Mouse (Mus musculus) limb, embryonic 13.5 days (tissue): ENCODE measurements around the gene Mapk8ip2. TPM values are rescaled to one million over a fixed set of nuclear protein-coding genes. Genes with fewer than 3 reads are reported as not detected.
A peak's percentile ranks its signal among the peaks of the same experiment; 100 is the strongest.

Experiments used
- ATAC-seq: fragments of 200-750 bp; cut with Nextera tagmentation; 2 replicates; pipeline ENCODE4 v1.8.0; 2017; ENCODE audit warnings: low read depth, moderate number of reproducible peaks, moderate TSS enrichment; ENCODE audit not compliant: low FRiP score
- H3K27ac ChIP-seq: fragments of 300-500 bp; sonication (generic); 2 replicates; pipeline ENCODE4 v1.5.1; 2015; ENCODE audit warnings: inconsistent platforms, mild to moderate bottlenecking, moderate library complexity
- H3K27me3 ChIP-seq: fragments of 300-500 bp; sonication (generic); 2 replicates; pipeline ENCODE4 v1.6.1; 2015; ENCODE audit warnings: mild to moderate bottlenecking, inconsistent platforms
- H3K36me3 ChIP-seq: fragments of 300-500 bp; sonication (generic); 2 replicates; pipeline ENCODE4 v1.6.1; 2015; ENCODE audit warnings: inconsistent platforms, mild to moderate bottlenecking, moderate library complexity
- H3K4me1 ChIP-seq: fragments of 300-500 bp; sonication (generic); 2 replicates; pipeline ENCODE4 v1.6.1; 2015; ENCODE audit warnings: inconsistent platforms
- H3K4me2 ChIP-seq: fragments of 300-500 bp; sonication (generic); replicated peaks from 2 replicates; pipeline ENCODE4 v1.6.1; 2015; ENCODE audit warnings: inconsistent platforms, mild to moderate bottlenecking, moderate library complexity
- H3K4me3 ChIP-seq: fragments of 300-500 bp; sonication (generic); 2 replicates; pipeline ENCODE4 v1.5.1; 2015; ENCODE audit warnings: moderate library complexity, mild to moderate bottlenecking, inconsistent platforms
- H3K9ac ChIP-seq: fragments of 300-500 bp; sonication (generic); 2 replicates; pipeline ENCODE4 v1.6.1; 2015; ENCODE audit warnings: mild to moderate bottlenecking, inconsistent platforms
- H3K9me3 ChIP-seq: fragments of 300-500 bp; sonication (generic); 2 replicates; pipeline ENCODE4 v1.6.1; 2016; ENCODE audit warnings: inconsistent platforms
- WGBS: fragments of 180-500 bp; shearing (Covaris S2); methylation state at CpG from one replicate; pipeline ENCODE4 v1.1.7; 2015; 5-methylcytosine and 5-hydroxymethylcytosine counted together
- polyA plus RNA-seq: library from polyadenylated mRNA; unstranded; fragments of >200 nt; fragmentation: Nextera tagmentation; extraction: Ambion mirVana; gene quantifications from 2 replicates; pipeline ENCODE4 v1.2.1, GENCODE M21; 2015

Mapk8ip2 gene
- polyA plus RNA-seq, result 2.2 and 2.4 TPM in 2 replicates

DNA sequence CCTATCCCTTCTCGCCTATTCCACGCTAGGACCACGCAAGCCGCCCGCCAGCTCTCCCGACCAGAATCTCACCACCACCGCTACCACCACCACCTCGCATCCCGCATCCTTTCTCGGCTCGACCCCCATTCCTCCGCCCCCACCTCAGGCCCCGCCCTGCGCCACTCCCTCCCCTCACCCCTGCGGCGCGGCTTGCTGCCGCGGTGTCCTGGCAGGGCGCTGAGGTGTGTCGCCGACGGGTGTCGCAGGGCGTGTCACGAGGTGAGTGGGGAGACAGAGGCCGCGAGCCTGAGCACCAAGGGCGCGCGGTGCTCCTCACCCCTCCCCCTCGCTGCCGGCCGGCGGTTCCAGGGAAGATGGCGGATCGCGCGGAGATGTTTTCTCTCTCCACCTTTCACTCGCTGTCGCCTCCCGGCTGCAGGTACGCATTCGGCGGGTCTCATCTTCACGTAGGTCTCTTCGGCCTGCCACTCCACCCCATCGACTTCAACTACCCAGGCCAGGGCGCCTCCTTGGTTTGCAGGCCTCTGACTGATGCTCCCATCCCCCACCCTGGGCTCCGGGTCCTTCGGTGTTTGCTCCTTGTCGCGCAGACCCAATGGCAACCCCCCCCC is at the start of gene Mapk8ip2:
TSS of gene Mapk8ip2 (plus strand) at position 49 of the 614 bp plus-strand sequence.
- Histone ChIP-seq H3K27ac (no peak within 1 kb of the TSS), H3K4me2 (peak within 1 kb of the TSS; percentile 88), H3K4me3 (peak within 1 kb of the TSS; percentile 54), H3K4me1 (peaks cover 12% of the 10 kb centered on the region), H3K9me3 (no peaks in the 10 kb centered on the region), H3K27me3 (peaks cover 43% of the 10 kb centered on the region), H3K9ac (peak within 1 kb of the TSS; percentile 43; the same call in 1 of the 2 replicates), H3K36me3 (no peaks in the 10 kb centered on the region)
- ATAC-seq, result 0 out of 2 replicates have a peak, but pooled peaks have one; percentile 55
- 2% methylated on average over 53 of the region's 53 CpGs for WGBS

DNA sequence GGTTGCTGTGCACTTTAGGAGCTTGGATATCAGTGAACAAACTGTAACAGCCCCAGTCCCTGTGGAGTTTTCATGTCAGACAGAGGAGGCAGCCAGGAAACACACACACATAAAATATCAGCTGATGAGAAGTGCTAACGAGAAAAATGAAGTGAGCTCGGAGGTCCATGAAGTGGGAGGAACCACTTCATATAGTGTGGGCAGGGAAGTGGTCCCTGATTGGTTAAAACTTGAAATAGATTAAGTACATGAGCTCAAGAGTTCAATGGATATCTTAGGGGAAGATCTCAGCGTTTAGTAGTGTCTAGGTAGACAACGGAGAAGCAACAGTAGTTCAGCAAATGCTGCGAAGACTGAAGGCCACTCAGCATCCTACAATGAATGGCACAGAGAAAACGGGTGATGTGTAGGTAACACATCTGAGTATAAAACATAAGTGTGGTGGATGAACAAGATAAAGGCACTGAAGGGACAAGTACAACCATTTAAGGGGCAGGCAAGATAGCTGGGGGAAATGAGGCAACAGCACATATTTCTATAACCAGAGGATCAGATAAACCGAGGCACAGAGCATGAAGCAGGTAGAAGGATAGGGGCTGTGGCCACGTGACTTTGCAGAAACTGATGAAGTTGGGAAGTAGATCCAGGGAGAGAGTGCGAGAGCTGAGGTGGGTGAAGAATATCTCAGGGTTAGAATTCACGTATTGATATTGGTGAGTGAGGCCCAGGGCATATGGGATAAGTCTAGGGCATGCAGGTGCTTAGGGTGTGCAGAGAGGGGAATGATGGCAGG is 48.7 kb upstream of the Mapk8ip2 start:
- no peak overlapping the region for H3K4me2 ChIP-seq
- no peaks in the 10 kb centered on the region for H3K36me3 ChIP-seq
- no peaks in the 10 kb centered on the region for H3K27me3 ChIP-seq
- H3K4me3 ChIP-seq, result no peak overlapping the region
- WGBS, result 78% methylated on average over 10 of the region's 10 CpGs
- ATAC-seq, result no peak
- no peak overlapping the region for H3K27ac ChIP-seq
- H3K4me1 ChIP-seq, result no peaks in the 10 kb centered on the region
- H3K9me3 ChIP-seq, result peaks cover 15% of the 10 kb centered on the region; the same call in 1 of the 2 replicates
- no peak overlapping the region for H3K9ac ChIP-seq

DNA sequence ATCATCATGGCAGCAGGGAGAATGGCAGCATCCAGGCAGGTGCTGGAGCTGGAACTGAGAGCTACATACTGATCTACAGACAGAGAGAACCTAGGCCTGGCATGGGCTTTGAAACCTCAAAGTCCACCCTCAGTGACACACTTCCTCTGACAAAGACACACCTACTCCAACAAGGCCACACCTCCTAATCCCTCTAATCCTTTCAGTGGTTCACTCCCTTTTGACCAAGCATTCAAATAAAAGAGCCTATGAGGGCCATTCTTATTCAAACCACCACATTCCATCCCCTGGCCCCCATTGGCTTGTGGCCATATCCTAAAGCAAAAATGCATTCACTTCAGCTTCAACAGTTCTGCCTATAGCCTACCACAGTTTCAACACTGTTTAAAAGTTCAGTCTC is 47.0 kb upstream of the Mapk8ip2 start:
- H3K4me3 ChIP-seq, result no peak overlapping the region
- H3K4me2 ChIP-seq, result no peak overlapping the region
- H3K4me1 ChIP-seq, result no peaks in the 10 kb centered on the region
- peaks cover 15% of the 10 kb centered on the region; the same call in 1 of the 2 replicates for H3K9me3 ChIP-seq
- H3K27ac ChIP-seq, result no peak overlapping the region
- ATAC-seq, result no peak
- H3K36me3 ChIP-seq, result no peaks in the 10 kb centered on the region
- no peak overlapping the region for H3K9ac ChIP-seq
- H3K27me3 ChIP-seq, result no peaks in the 10 kb centered on the region

DNA sequence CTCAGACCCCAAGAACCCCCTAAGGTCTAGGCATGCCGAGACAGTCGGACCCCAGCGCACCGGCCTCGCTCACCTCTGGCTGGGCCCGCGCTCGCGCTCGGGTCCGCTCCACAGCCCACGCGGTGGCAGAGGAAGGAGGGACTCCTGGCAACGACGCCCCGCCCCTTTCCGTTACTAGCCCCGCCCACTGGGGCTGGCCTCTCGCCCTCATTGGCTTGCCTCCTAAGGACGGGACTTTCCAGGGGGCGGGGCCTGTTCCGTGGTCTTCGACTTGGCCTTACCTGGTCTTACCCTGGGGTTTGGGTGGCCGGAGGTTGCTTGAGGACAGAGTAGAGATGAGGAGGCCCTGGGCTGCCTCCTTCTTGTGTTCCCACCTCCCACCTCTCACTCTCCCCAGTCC is 43.6 kb upstream of the Mapk8ip2 start, which contains the start of gene Syce3:
TSS of gene Syce3 (minus strand) at position 386 of the 400 bp plus-strand sequence.
- H3K27ac ChIP-seq, result no peak within 1 kb of the TSS
- no peaks in the 10 kb centered on the region for H3K27me3 ChIP-seq
- peaks cover 15% of the 10 kb centered on the region; the same call in 1 of the 2 replicates for H3K9me3 ChIP-seq
- ATAC-seq, result no peak
- H3K4me3 ChIP-seq, result no peak within 1 kb of the TSS
- 82% methylated on average over 20 of the region's 24 CpGs for WGBS
- no peaks in the 10 kb centered on the region for H3K36me3 ChIP-seq
- no peak within 1 kb of the TSS for H3K9ac ChIP-seq
- H3K4me2 ChIP-seq, result no peak within 1 kb of the TSS
- no peaks in the 10 kb centered on the region for H3K4me1 ChIP-seq

DNA sequence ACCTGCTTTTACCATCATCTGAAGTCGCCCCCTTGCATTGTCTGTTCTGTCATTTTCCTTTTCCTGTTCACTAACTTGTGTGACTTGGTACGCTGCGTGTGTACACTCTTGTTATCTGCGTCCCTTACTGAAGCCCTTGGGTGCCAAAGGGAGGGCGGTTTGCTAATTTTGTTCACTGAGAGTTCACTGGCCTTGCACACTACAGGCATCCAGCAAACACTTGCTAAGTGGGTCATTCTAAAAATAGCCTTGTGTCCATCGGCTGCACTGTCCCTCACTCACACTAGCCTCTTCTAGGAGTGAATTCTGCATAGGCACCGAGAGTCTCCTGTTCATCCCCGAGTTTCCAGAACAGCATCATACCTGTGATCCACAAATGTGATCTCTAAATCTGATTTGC is 38.4 kb upstream of the Mapk8ip2 start:
- ATAC-seq, result no peak
- Histone ChIP-seq H3K27me3 (no peaks in the 10 kb centered on the region), H3K4me1 (no peaks in the 10 kb centered on the region), H3K9ac (no peak overlapping the region), H3K4me2 (no peak overlapping the region), H3K27ac (no peak overlapping the region), H3K9me3 (no peaks in the 10 kb centered on the region), H3K36me3 (peaks cover 18% of the 10 kb centered on the region), H3K4me3 (no peak overlapping the region)
- WGBS, result 89% methylated on average over 8 of the region's 8 CpGs

DNA sequence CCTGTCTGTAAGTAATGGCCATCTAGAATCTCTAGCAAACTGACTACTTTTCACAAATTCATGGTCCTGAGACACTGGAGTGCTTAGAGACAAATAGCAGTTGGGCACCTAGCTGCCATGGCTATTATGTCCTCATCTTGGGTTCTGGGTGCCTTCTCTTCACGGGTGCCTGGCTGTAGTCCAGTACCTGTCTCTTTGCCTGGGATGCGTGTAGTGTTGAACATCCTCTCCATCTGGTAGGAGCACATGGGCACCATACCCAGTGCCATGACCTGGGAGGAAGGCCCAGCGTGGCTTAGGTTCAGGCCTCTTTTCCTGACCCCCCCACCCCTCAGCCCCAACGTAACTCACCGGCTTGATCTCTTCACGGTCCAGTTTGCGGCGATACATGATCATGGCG is 31.8 kb upstream of the Mapk8ip2 start:
- no peak for ATAC-seq
- Histone ChIP-seq H3K9me3 (no peaks in the 10 kb centered on the region), H3K4me2 (no peak overlapping the region), H3K27ac (no peak overlapping the region), H3K4me3 (no peak overlapping the region), H3K27me3 (no peaks in the 10 kb centered on the region), H3K9ac (no peak overlapping the region), H3K4me1 (peaks cover 7% of the 10 kb centered on the region), H3K36me3 (peaks cover 32% of the 10 kb centered on the region)
- 94% methylated on average over 9 of the region's 9 CpGs for WGBS

DNA sequence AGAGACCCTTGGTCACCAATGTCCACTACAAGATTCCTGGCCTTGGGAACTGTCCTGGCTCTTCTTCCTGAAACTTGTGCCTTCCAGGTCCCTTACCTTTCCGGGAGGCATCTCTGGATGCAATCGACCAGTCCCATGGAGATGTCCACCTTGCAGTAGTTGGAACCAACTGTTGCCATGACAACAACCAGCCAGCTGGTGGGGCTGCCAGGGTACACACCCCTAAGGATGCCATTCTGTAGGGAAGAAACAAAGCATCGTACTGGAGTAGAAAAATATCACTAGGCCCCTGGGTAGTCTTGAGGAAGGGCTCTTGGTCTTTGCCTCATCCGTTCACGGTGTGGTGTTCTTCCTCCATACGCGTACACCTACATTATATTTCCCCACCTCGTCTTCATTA is 29.1 kb upstream of the Mapk8ip2 start:
- Histone ChIP-seq H3K9ac (no peak overlapping the region), H3K9me3 (no peaks in the 10 kb centered on the region), H3K36me3 (peaks cover 35% of the 10 kb centered on the region), H3K27me3 (no peaks in the 10 kb centered on the region), H3K4me2 (no peak overlapping the region), H3K4me3 (no peak overlapping the region), H3K27ac (no peak overlapping the region), H3K4me1 (peaks cover 17% of the 10 kb centered on the region)
- 83% methylated on average over 8 of the region's 8 CpGs for WGBS
- no peak for ATAC-seq

DNA sequence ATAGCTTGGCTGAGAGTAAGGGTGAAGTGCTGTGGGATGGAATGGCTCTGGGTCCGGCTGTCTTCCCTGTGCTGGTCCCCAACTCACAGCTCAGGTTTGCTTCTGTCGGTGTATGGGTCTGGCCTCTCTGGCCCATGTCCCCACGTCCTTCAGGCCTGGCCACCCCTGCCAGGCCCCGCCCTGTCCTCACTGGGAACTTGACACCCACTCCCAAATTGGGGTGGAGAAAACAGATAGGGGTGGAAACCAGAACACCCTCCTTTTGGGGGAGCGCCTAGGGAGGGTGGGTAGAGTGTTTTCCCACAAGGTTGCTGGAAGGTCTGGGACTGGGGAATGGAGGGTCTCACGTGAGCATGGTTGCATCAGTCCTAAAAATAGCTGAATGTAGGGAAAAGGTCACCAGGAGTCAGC is 28.0 kb upstream of the Mapk8ip2 start, which contains the start of gene Cpt1b:
TSS of gene Cpt1b (minus strand) at position 153 of the 411 bp plus-strand sequence.
- no peaks in the 10 kb centered on the region for H3K27me3 ChIP-seq
- no peaks in the 10 kb centered on the region for H3K9me3 ChIP-seq
- H3K4me2 ChIP-seq, result peak within 1 kb of the TSS; percentile 28; the same call in 1 of the 2 replicates
- no peak within 1 kb of the TSS for H3K27ac ChIP-seq
- peak within 1 kb of the TSS; percentile 31; the same call in 1 of the 2 replicates for H3K9ac ChIP-seq
- ATAC-seq, result no peak
- H3K4me3 ChIP-seq, result no peak within 1 kb of the TSS
- 27% methylated on average over 6 of the region's 6 CpGs for WGBS
- H3K4me1 ChIP-seq, result peaks cover 22% of the 10 kb centered on the region
- peaks cover 26% of the 10 kb centered on the region for H3K36me3 ChIP-seq

DNA sequence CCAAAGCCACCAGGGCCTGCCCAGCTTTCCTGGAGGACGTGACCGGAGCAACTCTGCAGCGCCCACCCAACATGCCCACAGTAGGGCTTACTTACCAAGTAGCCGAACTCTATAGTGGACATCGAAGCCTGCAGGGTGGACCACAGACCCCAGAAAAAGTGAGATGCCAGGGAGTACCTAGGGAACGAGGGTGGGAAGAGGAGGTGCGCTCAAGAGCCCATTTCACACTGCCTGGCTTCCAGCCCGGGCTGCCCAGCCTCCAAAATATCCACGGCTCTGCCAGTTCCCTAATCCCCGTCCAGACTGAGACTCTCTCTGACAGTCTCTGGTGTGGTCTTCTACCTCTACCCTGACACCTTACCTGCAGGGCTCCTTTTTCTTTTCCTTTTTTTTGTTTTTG is 27.0 kb upstream of the Mapk8ip2 start:
- no peaks in the 10 kb centered on the region for H3K27me3 ChIP-seq
- H3K9me3 ChIP-seq, result no peaks in the 10 kb centered on the region
- H3K9ac ChIP-seq, result no peak overlapping the region
- no peak overlapping the region for H3K4me2 ChIP-seq
- H3K4me1 ChIP-seq, result peaks cover 22% of the 10 kb centered on the region
- H3K36me3 ChIP-seq, result peaks cover 26% of the 10 kb centered on the region
- ATAC-seq, result no peak
- H3K27ac ChIP-seq, result no peak overlapping the region
- no peak overlapping the region for H3K4me3 ChIP-seq
- 94% methylated on average over 10 of the region's 10 CpGs for WGBS

DNA sequence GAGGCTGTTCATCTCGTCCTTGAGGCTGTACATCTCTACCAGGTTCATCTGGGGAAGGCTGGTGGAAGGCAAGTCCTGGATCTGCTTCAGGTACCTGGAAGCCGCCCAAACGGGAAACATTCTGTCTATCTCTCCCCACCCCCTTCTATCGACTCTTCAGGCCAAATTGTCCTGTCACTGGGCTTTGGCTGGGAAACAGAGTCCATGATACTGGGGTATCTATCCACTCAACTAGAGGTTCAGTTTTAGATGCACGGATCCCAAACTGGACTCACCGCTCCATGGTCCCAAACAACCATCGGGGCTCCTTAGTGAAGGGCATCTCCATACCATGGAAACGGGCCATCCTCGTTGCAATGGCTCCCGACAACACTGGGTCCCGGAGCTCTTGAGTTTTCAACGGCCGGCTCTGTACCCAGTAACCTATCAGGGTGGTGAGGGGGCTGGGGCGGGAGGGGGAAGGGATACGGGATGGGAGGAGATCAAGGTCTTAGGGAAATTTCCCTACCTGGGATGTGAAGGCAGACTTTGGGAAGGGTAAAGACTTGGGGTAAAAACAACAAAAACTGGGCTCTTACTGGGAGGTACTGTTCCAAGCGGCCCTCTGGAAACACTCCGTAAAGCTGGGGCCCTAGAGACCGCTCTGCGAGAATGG is 25.4 kb upstream of the Mapk8ip2 start:
- Histone ChIP-seq H3K4me3 (peak overlapping the region; percentile 77), H3K4me2 (peak overlapping the region; percentile 91), H3K27me3 (no peaks in the 10 kb centered on the region), H3K36me3 (peaks cover 26% of the 10 kb centered on the region), H3K4me1 (peaks cover 22% of the 10 kb centered on the region), H3K27ac (no peak overlapping the region), H3K9ac (peak overlapping the region; percentile 75), H3K9me3 (no peaks in the 10 kb centered on the region)
- 82% methylated on average over 19 of the region's 19 CpGs for WGBS
- ATAC-seq, result no peak

DNA sequence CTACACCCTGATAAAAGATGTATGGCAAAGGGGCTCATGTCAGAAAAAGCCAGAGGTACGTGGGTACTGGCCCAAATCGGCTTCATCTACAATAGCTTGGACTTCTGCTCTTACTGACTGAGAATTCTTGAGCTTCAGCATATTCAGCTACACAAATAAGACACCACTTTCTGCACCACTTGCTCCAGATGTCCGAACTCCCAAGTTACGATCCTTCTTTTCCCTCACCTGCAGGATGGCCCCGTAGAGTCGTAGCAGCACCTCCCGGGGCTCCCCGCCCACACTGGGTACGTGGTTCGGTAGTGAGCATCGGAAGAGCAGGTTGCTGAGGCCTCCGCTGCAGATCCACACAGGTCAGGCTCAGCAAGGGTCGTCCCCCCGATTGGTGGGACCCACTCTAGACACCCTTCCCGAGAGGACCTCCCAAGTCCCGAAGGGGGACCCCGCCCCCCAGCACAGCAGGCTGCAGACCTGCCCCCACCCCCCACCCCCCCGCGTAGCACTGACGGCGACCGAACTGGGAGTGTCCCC is 24.8 kb upstream of the Mapk8ip2 start:
- peaks cover 22% of the 10 kb centered on the region for H3K4me1 ChIP-seq
- peak overlapping the region; percentile 77 for H3K4me3 ChIP-seq
- H3K9ac ChIP-seq, result peak overlapping the region; percentile 75
- ATAC-seq, result peak; percentile 55; the same call in 1 of the 2 replicates
- H3K27me3 ChIP-seq, result no peaks in the 10 kb centered on the region
- WGBS, result 4% methylated on average over 22 of the region's 22 CpGs
- no peaks in the 10 kb centered on the region for H3K9me3 ChIP-seq
- H3K27ac ChIP-seq, result no peak overlapping the region; the same call in 1 of the 2 replicates
- H3K36me3 ChIP-seq, result peaks cover 26% of the 10 kb centered on the region
- peak overlapping the region; percentile 91 for H3K4me2 ChIP-seq
